Mouse (Mus musculus) cerebellum, adult 2 months (tissue): Measurements from ENCODE around the gene Magi2.

ENCODE experiments used
- CTCF ChIP-seq: fragments of 200-500 bp; IDR thresholded peaks from 2 replicates; pipeline ENCODE4 v1.5.1; 2011; ENCODE audit warnings: low read depth, mild to moderate bottlenecking, control low read depth, low read length, moderate library complexity, borderline replicate concordance; ENCODE audit not compliant: insufficient read depth
- POLR2A ChIP-seq: fragments of 200-500 bp; IDR thresholded peaks from 2 replicates; pipeline ENCODE4 v1.6.1; 2011; ENCODE audit warnings: low read length, control low read depth, borderline replicate concordance; ENCODE audit not compliant: insufficient read depth

GRCm38 (mm10) chr5:20446471-20447174, 1219.8 kb downstream of the Magi2 start:
- TF ChIP-seq CTCF: no peak
- no peak for TF ChIP-seq POLR2A
